Mouse (Mus musculus) forebrain, embryonic 15.5 days (tissue): ENCODE data around the gene Irx1. TPM values are rescaled to one million over a fixed set of nuclear protein-coding genes. Genes with fewer than 3 reads are reported as not detected.

ENCODE experiments used
- ATAC-seq: fragments of 200-750 bp; cut with Nextera tagmentation; replicated peaks from 2 replicates; pipeline ENCODE4 v1.8.0; 2017; ENCODE audit warnings: mild to moderate bottlenecking, moderate TSS enrichment, moderate library complexity
- H3K27ac ChIP-seq: fragments of 300-500 bp; sonication (generic); replicated peaks from 2 replicates; pipeline ENCODE4 v1.5.1; 2015; ENCODE audit warnings: mild to moderate bottlenecking, inconsistent platforms
- H3K27me3 ChIP-seq: fragments of 300-500 bp; sonication (generic); 2 replicates; pipeline ENCODE4 v1.6.1; 2015; ENCODE audit warnings: inconsistent platforms
- H3K36me3 ChIP-seq: fragments of 300-500 bp; sonication (generic); 2 replicates; pipeline ENCODE4 v1.6.1; 2015; ENCODE audit warnings: mild to moderate bottlenecking, inconsistent platforms
- H3K4me1 ChIP-seq: fragments of 300-500 bp; sonication (generic); 2 replicates; pipeline ENCODE4 v1.6.1; 2015; ENCODE audit warnings: inconsistent platforms
- H3K4me2 ChIP-seq: fragments of 300-500 bp; sonication (generic); replicated peaks from 2 replicates; pipeline ENCODE4 v1.6.1; 2015; ENCODE audit warnings: mild to moderate bottlenecking, inconsistent platforms
- H3K4me3 ChIP-seq: fragments of 300-500 bp; sonication (generic); 2 replicates; pipeline ENCODE4 v1.5.1; 2015; ENCODE audit warnings: mild to moderate bottlenecking, inconsistent platforms
- H3K9ac ChIP-seq: fragments of 300-500 bp; sonication (generic); replicated peaks from 2 replicates; pipeline ENCODE4 v1.6.1; 2015; ENCODE audit warnings: mild to moderate bottlenecking, inconsistent platforms
- H3K9me3 ChIP-seq: fragments of 300-500 bp; sonication (generic); 2 replicates; pipeline ENCODE4 v1.6.1; 2016; ENCODE audit warnings: inconsistent platforms
- WGBS: fragments of 180-500 bp; shearing (Covaris S2); methylation state at CpG from one replicate; pipeline ENCODE4 v1.1.7; 2015; ENCODE audit warnings: mixed read lengths; 5-methylcytosine and 5-hydroxymethylcytosine counted together
- polyA plus RNA-seq: library from polyadenylated mRNA; unstranded; fragments of >200 nt; fragmentation: Nextera tagmentation; extraction: Ambion mirVana; gene quantifications from 2 replicates; pipeline ENCODE4 v1.2.1, GENCODE M21; 2015

Gene Irx1
- 0.32 TPM in 2 replicates for polyA plus RNA-seq

- peak; percentile 62 for ATAC-seq
- Histone ChIP-seq H3K4me3 (peak within 1 kb of the TSS; percentile 33), H3K4me1 (peaks cover 21% of the 10 kb centered on the region), H3K27ac (no peak within 1 kb of the TSS), H3K4me2 (peak within 1 kb of the TSS; percentile 49), H3K9me3 (no peaks in the 10 kb centered on the region), H3K27me3 (peaks cover 97% of the 10 kb centered on the region), H3K36me3 (no peaks in the 10 kb centered on the region), H3K9ac (0 out of 2 replicates have a peak within 1 kb of the TSS, but pooled peaks have one; percentile 16)
- under 1% methylated on average over 88 of the region's 100 CpGs for WGBS
Measured at GRCm38 (mm10) chr13:71963356-71964351, at the start of gene Irx1. TSS of gene Irx1 (minus strand) at chr13:71963723.

- Histone ChIP-seq H3K4me3 (no peak overlapping the region), H3K36me3 (no peaks in the 10 kb centered on the region), H3K27me3 (peaks cover 3% of the 10 kb centered on the region; the same call in 1 of the 2 replicates), H3K27ac (no peak overlapping the region), H3K4me1 (no peaks in the 10 kb centered on the region), H3K9me3 (no peaks in the 10 kb centered on the region), H3K9ac (no peak overlapping the region), H3K4me2 (no peak overlapping the region)
- ATAC-seq = no peak
- WGBS = 60% methylated on average over 5 of the region's 5 CpGs
Measured at GRCm38 (mm10) chr13:71979932-71980655, 16.6 kb upstream of the Irx1 start.

GRCm38 (mm10) chr13:71975753-71976152 lies 12.2 kb upstream of the Irx1 start:
- no peak for ATAC-seq

GRCm38 (mm10) chr13:71968286-71968685 lies 4.8 kb upstream of the Irx1 start:
- H3K36me3 ChIP-seq = no peaks in the 10 kb centered on the region
- no peak overlapping the region for H3K4me3 ChIP-seq
- peaks cover 86% of the 10 kb centered on the region for H3K27me3 ChIP-seq
- ATAC-seq = no peak
- H3K4me1 ChIP-seq = peaks cover 7% of the 10 kb centered on the region
- no peak overlapping the region for H3K4me2 ChIP-seq
- H3K9ac ChIP-seq = no peak overlapping the region
- no peak overlapping the region for H3K27ac ChIP-seq
- WGBS = 1% methylated on average over 6 of the region's 6 CpGs
- H3K9me3 ChIP-seq = no peaks in the 10 kb centered on the region

More at GRCm38 (mm10) chr13:71975753-71976152, 12.2 kb upstream of the Irx1 start:
- WGBS = 84% methylated on average over 3 of the region's 3 CpGs
- Histone ChIP-seq H3K27ac (no peak overlapping the region), H3K36me3 (no peaks in the 10 kb centered on the region), H3K4me1 (no peaks in the 10 kb centered on the region), H3K9ac (no peak overlapping the region), H3K4me3 (no peak overlapping the region), H3K9me3 (no peaks in the 10 kb centered on the region), H3K27me3 (peaks cover 16% of the 10 kb centered on the region), H3K4me2 (no peak overlapping the region)

GRCm38 (mm10) chr13:71967341-71968250 lies 4.1 kb upstream of the Irx1 start:
- Histone ChIP-seq H3K27me3 (peaks cover 93% of the 10 kb centered on the region), H3K36me3 (no peaks in the 10 kb centered on the region), H3K4me2 (no peak overlapping the region), H3K4me1 (peaks cover 13% of the 10 kb centered on the region), H3K9ac (no peak overlapping the region), H3K4me3 (no peak overlapping the region), H3K27ac (no peak overlapping the region), H3K9me3 (no peaks in the 10 kb centered on the region)
- 3% methylated on average over 28 of the region's 28 CpGs for WGBS
- no peak for ATAC-seq

- peaks cover 94% of the 10 kb centered on the region for H3K27me3 ChIP-seq
- peaks cover 14% of the 10 kb centered on the region for H3K4me1 ChIP-seq
- no peaks in the 10 kb centered on the region for H3K9me3 ChIP-seq
- H3K9ac ChIP-seq = no peak overlapping the region
- WGBS = 12% methylated on average over 2 of the region's 2 CpGs
- H3K4me2 ChIP-seq = no peak overlapping the region
- no peak for ATAC-seq
- H3K36me3 ChIP-seq = no peaks in the 10 kb centered on the region
- no peak overlapping the region for H3K4me3 ChIP-seq
- no peak overlapping the region for H3K27ac ChIP-seq
Measured at GRCm38 (mm10) chr13:71966631-71967030, 3.1 kb upstream of the Irx1 start.

- no peak overlapping the region for H3K4me3 ChIP-seq
- no peak for ATAC-seq
- no peaks in the 10 kb centered on the region for H3K36me3 ChIP-seq
- 1% methylated on average over 13 of the region's 13 CpGs for WGBS
- peaks cover 18% of the 10 kb centered on the region for H3K4me1 ChIP-seq
- H3K9ac ChIP-seq = no peak overlapping the region
- no peak overlapping the region for H3K4me2 ChIP-seq
- peaks cover 97% of the 10 kb centered on the region for H3K27me3 ChIP-seq
- no peak overlapping the region for H3K27ac ChIP-seq
- H3K9me3 ChIP-seq = no peaks in the 10 kb centered on the region
Measured at GRCm38 (mm10) chr13:71964366-71964765, 843 bp upstream of the Irx1 start.

- WGBS = under 1% methylated on average over 55 of the region's 55 CpGs
- peak; percentile 37; the same call in 1 of the 2 replicates for ATAC-seq
- peak overlapping the region; percentile 33 for H3K4me3 ChIP-seq
- 0 out of 2 replicates have a peak overlapping the region, but pooled peaks have one; percentile 16 for H3K9ac ChIP-seq
- no peak overlapping the region for H3K27ac ChIP-seq
- H3K9me3 ChIP-seq = no peaks in the 10 kb centered on the region
- peak overlapping the region; percentile 49 for H3K4me2 ChIP-seq
- H3K27me3 ChIP-seq = peaks cover 96% of the 10 kb centered on the region
- H3K36me3 ChIP-seq = no peaks in the 10 kb centered on the region
- peaks cover 21% of the 10 kb centered on the region for H3K4me1 ChIP-seq
Measured at GRCm38 (mm10) chr13:71962661-71963355, 715 bp downstream of the Irx1 start.

GRCm38 (mm10) chr13:71961891-71962660 lies 1.4 kb downstream of the Irx1 start:
- no peak for ATAC-seq
- Histone ChIP-seq H3K27me3 (peaks cover 95% of the 10 kb centered on the region), H3K4me2 (no peak overlapping the region)

More at GRCm38 (mm10) chr13:71961891-71962660, 1.4 kb downstream of the Irx1 start:
- no peak overlapping the region for H3K27ac ChIP-seq
- H3K9ac ChIP-seq = no peak overlapping the region
- WGBS = under 1% methylated on average over 25 of the region's 25 CpGs
- H3K4me1 ChIP-seq = peaks cover 21% of the 10 kb centered on the region
- H3K9me3 ChIP-seq = no peaks in the 10 kb centered on the region
- no peaks in the 10 kb centered on the region for H3K36me3 ChIP-seq
- peak overlapping the region; percentile 33; the same call in 1 of the 2 replicates for H3K4me3 ChIP-seq
